Mouse (Mus musculus) embryonic stem cell, embryonic (primary cell): ENCODE data around the gene Nfix.

Experiments
- CTCF ChIA-PET, 4 experiments: fragments of 300-600 bp in 2 of 4; fragments of 350-600 bp in 2 of 4; sonication (Branson Sonifier 250); formaldehyde crosslinking; loops; one replicate each; lab custom pipeline; 2022; ENCODE audit warnings: inconsistent platforms in 2 of 4; lab: Charles Lee
- POLR2A ChIA-PET, 4 experiments: fragments of 300-600 bp in 2 of 4; fragments of 350-600 bp in 2 of 4; sonication (Branson Sonifier 250); formaldehyde crosslinking; loops; one replicate each; lab custom pipeline; 2022; ENCODE audit warnings: antibody characterized with exemption in 4 of 4, inconsistent platforms in 1 of 4; lab: Charles Lee

The Nfix gene

DNA sequence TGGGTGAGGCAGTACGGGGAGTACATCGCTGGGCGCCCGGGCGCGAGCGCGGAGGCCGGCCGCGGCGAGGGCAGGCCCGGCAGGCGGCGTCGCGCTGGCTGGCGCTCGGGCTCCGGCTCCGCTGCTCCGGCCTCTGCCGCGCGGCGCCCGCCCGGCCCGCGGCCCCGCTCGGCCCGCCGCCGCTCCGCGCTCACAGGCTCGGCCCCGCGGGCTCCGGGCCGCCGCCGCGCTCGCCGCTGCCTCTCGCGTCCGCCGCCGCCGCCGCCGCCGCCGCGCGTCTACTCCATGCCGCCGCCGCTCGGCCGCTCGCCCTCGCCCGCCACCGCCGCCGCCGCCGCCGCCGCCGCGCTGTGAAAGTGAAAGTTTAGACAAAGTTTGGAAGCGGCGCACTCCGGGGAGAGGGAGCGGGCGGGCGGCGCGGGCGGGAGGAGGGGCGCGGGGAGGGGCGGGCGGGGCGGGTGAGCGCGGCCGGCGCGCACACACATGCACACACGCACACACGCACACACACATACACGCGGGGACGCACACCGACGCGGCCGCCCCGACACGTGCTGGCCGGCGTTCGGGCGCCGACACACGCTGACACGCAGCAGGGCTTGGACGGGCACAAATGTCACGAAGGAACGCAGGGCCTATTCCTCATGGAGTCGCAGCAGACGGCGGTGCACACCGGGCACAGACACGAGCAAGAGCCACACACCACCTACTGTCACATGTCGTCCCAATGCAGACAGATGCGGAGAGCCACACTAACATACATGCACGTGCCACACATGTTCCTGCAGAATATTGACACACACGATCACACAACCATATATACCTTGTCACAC, at the start of gene Nfix:
TSS of gene Nfix (minus strand) at position 346 of the 833 bp plus-strand sequence.
- CTCF ChIA-PET = interaction anchor here in 2 of 4 experiments (1.0 to 1.8 kb wide), 4 partner anchors 15 to 75 kb away, joined by 3 to 8 read pairs (median 7); no protein-coding TSS in a partner anchor
- POLR2A ChIA-PET = interaction anchor here in 1 of 4 experiments (0.6 to 1.4 kb wide), 3 partner anchors 71 to 197 kb away, joined by 3 to 6 read pairs (median 6); no protein-coding TSS in a partner anchor

DNA sequence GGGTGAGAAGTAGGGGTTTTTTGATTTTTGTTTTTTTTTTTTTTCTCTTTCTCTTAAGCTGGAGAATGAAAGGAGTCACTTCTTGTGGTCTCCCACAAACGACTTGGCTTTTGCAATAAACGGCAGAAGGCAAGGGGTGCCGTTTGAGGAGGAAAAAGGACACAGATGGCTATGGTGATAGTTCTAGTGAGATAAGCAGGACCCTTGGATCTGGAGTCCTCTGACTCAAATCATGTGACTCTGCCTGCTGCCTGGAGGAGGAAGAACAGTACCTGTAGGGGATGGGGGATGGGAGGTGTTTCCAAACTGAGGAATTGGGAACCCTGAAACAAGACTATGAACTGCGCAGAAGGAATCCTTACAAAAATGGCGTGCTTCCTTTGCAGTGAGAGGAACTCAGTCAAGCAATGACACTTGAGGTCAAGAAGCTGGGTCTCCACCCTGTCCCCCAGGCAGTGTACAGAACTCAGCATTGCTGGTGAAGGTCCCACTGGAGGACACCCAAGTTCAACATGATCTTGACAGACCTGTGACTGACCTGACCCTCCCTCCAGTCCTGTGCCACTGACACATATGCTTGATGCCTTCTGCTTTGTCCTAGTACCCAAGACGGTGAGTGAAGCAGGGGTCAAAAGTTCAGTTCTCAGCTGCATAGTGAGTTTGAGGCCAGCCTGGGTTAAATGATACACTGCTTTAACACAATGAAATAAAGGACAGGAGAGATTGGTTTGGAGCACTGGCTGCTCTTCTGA, 47.7 kb upstream of the Nfix start:
- CTCF ChIA-PET = interaction anchor here in 3 of 4 experiments (0.6 to 3.0 kb wide), 6 partner anchors 9 to 142 kb away, joined by 3 to 9 read pairs (median 5); partner anchors contain the start of genes Farsa (in 1 of the 3) and Syce2 (in 1 of the 3)
- POLR2A ChIA-PET = interaction anchor here (0.5 to 26.4 kb wide), 117 partner anchors 9 to 828 kb away, joined by 3 to 705 read pairs (median 7); partner anchors contain the start of genes Farsa (in 4 of the 4), Syce2 (in 4 of the 4), Gcdh (in 3 of the 4) and Dand5 (in 2 of the 4)

DNA sequence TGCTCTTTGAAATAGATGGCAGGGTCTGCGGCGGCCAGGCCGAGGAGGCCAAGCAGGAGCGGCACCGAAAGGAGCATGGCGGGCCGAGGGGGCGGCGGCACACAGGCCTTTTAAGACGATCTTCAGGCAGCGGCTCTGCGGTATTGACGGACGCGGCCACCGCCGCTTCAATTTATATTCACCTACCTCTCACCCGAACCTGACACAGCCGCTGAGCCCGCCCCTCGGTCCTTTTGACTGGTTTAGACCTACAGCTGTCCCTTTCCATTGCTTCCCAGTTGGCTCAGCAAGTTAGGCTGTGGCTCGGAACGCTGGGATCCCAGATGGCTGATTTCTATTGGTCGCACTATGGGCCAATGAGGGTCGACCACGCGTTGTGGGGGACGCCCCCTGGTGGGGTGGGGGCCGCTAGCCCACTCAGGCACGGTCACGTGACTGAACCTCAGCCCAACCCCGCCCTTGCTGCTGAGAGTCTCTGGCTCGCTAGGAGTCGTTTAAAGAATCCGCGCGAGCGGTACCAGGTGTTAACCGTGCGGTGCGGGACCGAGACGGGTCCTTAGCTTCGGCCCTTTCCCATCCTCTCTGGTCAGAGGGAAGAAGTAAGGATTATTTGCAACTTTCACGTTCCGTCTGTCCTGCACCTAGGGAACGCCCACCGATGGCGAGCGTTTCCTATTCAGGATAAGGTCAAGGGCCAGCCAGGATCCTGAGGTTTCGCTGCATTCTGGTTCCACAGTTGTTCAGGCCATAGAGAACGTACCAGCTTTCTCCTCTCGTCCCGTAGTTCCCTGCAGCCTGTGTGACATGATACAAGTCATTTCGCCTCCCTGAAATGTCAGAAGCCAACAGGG, 46.8 kb upstream of the Nfix start, which contains the start of gene Calr:
TSS of gene Calr (minus strand) at position 213 of the 851 bp plus-strand sequence.
- POLR2A ChIA-PET = interaction anchor here (0.5 to 26.4 kb wide), 185 partner anchors 8 to 781 kb away, joined by 3 to 705 read pairs (median 5); partner anchors contain the start of genes Farsa (in 4 of the 4), Syce2 (in 4 of the 4), Dhps (in 3 of the 4) and Dnase2a (in 3 of the 4)

DNA sequence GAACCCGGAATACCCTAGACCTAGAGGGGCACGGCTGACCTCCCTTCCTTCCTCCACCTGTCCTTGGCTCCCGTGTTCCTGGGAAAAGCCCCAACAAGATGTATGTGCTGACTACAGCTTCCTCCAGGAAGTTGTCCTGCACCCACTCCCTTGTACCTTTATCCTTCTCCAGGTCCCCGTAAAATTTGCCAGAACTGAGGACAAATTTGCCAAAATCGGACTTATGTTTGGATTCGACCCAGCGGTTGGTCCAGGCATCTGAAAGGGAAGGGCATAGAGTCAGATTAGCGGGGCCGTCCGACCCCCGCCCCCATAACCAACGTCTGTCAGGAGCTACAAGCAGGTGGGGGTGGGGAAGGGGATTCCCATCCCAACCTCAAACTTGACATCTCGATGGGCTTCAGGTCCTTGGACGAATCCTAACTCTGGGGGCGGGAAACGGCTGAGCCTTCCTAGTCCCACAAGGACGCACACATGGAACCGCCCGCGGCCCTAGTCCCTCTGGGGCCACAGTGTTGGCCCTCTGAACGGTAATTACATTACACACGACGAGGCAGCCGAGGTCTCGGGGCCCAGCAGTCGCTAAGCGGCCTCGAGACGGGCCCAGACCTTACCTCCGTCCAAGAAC, 46.1 kb upstream of the Nfix start:
- CTCF ChIA-PET = interaction anchor here (0.5 to 3.0 kb wide), 9 partner anchors 11 to 159 kb away, joined by 3 to 9 read pairs (median 5); partner anchors contain the start of genes Farsa (in 1 of the 4) and Nacc1 (in 1 of the 4)
- POLR2A ChIA-PET = interaction anchor here (0.6 to 26.4 kb wide), 142 partner anchors 8 to 780 kb away, joined by 3 to 705 read pairs (median 6); partner anchors contain the start of genes Farsa (in 4 of the 4), Dhps (in 3 of the 4), Dnase2a (in 3 of the 4) and Gadd45gip1 (in 3 of the 4)

More for the DNA sequence above, 46.8 kb upstream of the Nfix start, which contains the start of gene Calr:
- CTCF ChIA-PET = interaction anchor here (0.6 to 3.0 kb wide), 10 partner anchors 10 to 160 kb away, joined by 3 to 9 read pairs (median 4); partner anchors contain the start of genes Farsa (in 1 of the 4) and Nacc1 (in 1 of the 4)

- ChIA-PET CTCF (interaction anchor here in 3 of 4 experiments (0.5 to 3.0 kb wide), 4 partner anchors 12 to 108 kb away, joined by 3 to 9 read pairs (median 4); partner anchors contain the start of gene Farsa (in 1 of the 3)), POLR2A (interaction anchor here (0.6 to 26.4 kb wide), 72 partner anchors 10 to 344 kb away, joined by 3 to 705 read pairs (median 8); partner anchors contain the start of genes Farsa (in 3 of the 4), Gcdh (in 3 of the 4), Syce2 (in 3 of the 4) and Dand5 (in 2 of the 4))
Observed at GRCm38 (mm10) chr8:84845355-84846093, 45.4 kb upstream of the Nfix start.

GRCm38 (mm10) chr8:84844397-84845070, 44.4 kb upstream of the Nfix start:
- ChIA-PET POLR2A (interaction anchor here in 3 of 4 experiments (0.6 to 26.4 kb wide), 18 partner anchors 9 to 238 kb away, joined by 3 to 705 read pairs (median 15); partner anchors contain the start of genes Farsa (in 3 of the 3), Syce2 (in 3 of the 3), Dand5 (in 2 of the 3) and Gadd45gip1 (in 2 of the 3)), CTCF (no interaction called here)

DNA sequence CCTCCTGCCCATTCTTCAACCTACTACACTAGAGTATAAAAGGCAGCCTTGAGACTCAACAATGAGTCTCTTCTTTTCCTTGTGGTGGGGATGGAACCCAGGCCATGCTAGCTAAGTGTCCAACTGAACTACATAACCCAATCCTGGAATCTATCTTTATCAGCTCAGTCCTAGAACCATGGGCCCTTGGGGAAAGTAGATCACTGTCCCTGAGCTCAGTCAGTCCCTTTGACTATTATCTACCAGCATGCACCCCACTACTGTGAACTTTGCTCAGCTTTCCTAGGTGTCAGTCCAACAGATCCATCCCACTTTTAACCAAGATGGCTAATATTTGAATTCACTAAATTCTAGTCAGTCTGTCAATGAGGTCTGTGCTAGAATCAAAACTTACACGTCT, 41.4 kb upstream of the Nfix start:
- CTCF ChIA-PET = interaction anchor here in 2 of 4 experiments (0.9 to 1.7 kb wide), 6 partner anchors 19 to 154 kb away, joined by 3 to 9 read pairs (median 4); partner anchors contain the start of genes Dand5 (in 1 of the 2), Nacc1 (in 1 of the 2) and Syce2 (in 1 of the 2)
- POLR2A ChIA-PET = interaction anchor here (0.6 to 26.4 kb wide), 46 partner anchors 9 to 775 kb away, joined by 3 to 705 read pairs (median 6); partner anchors contain the start of genes Farsa (in 4 of the 4), Syce2 (in 3 of the 4), Gcdh (in 2 of the 4) and Dand5 (in 1 of the 4)

- CTCF ChIA-PET = interaction anchor here in 3 of 4 experiments (0.7 to 1.7 kb wide), 9 partner anchors 18 to 153 kb away, joined by 3 to 9 read pairs (median 4); partner anchors contain the start of genes Dand5 (in 1 of the 3), Nacc1 (in 1 of the 3) and Syce2 (in 1 of the 3)
Observed at GRCm38 (mm10) chr8:84840248-84840999, 40.3 kb upstream of the Nfix start, which contains the start of gene Rad23a. Gene Rad23a (minus strand): TSS chr8:84840665.

DNA sequence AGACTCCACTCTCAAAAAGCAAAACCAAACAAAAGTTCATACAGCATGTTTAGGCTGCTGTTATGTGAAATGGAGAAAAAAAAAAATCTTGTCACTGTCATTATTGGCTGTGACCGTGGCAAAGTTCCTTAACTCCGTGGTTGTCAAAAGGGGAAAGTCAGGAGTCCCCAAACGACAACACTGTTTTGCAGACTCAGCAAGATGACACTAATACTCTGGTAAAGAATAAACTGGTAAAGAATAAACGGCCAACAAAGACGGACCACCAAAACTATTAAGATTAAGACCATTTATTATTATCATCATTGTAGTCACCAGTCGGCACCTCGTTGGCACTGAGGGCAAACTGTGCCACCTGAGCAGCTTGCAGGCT, 39.7 kb upstream of the Nfix start:
- ChIA-PET POLR2A (interaction anchor here in 3 of 4 experiments (1.1 to 26.4 kb wide), 26 partner anchors 7 to 773 kb away, joined by 3 to 705 read pairs (median 8); partner anchors contain the start of genes Syce2 (in 3 of the 3), Farsa (in 2 of the 3), Calr (in 1 of the 3) and Dand5 (in 1 of the 3)), CTCF (interaction anchor here in 2 of 4 experiments (1.0 to 1.1 kb wide), 2 partner anchors 90 to 135 kb away, joined by 3 read pairs; no protein-coding TSS in a partner anchor)

More at GRCm38 (mm10) chr8:84840248-84840999, 40.3 kb upstream of the Nfix start, which contains the start of gene Rad23a:
- POLR2A ChIA-PET = interaction anchor here (0.6 to 26.4 kb wide), 63 partner anchors 6 to 774 kb away, joined by 3 to 705 read pairs (median 4); partner anchors contain the start of genes Farsa (in 4 of the 4), Gcdh (in 3 of the 4), Syce2 (in 3 of the 4) and Calr (in 1 of the 4)

DNA sequence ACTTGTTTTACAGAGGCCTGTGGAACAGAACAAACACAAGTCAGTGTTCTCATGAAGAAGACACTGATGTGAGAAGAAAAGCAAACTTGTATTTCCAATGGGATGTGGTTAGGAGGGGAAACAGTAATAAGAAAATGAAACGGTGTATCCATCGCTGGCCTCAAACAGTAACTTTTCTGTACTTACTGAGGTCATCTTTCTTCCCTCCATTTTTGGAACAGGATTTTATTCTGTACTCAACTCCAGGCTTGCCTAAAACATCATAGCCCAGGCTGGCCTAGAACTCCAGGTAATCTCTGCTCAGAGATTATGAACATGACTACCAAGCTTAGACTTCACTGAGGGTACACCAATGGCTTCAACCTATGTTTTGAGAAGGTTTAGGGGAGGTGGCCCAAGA, 39.3 kb upstream of the Nfix start:
- ChIA-PET CTCF (interaction anchor here in 2 of 4 experiments (1.0 to 1.7 kb wide), 3 partner anchors 90 to 136 kb away, joined by 3 to 5 read pairs (median 3); no protein-coding TSS in a partner anchor), POLR2A (interaction anchor here in 3 of 4 experiments (1.1 to 26.4 kb wide), 22 partner anchors 2 to 197 kb away, joined by 3 to 705 read pairs (median 7); partner anchors contain the start of genes Syce2 (in 3 of the 3), Calr (in 2 of the 3), Dand5 (in 2 of the 3) and Farsa (in 2 of the 3))

GRCm38 (mm10) chr8:84838513-84838912, 38.4 kb upstream of the Nfix start:
- ChIA-PET POLR2A (interaction anchor here (0.5 to 26.4 kb wide), 19 partner anchors 3 to 208 kb away, joined by 3 to 705 read pairs (median 5); partner anchors contain the start of genes Calr (in 4 of the 4), Dand5 (in 2 of the 4), Farsa (in 2 of the 4) and Syce2 (in 2 of the 4)), CTCF (interaction anchor here in 1 of 4 experiments (1.7 kb wide), 1 partner anchor 129 kb away, joined by 5 read pairs; no protein-coding TSS in a partner anchor)

DNA sequence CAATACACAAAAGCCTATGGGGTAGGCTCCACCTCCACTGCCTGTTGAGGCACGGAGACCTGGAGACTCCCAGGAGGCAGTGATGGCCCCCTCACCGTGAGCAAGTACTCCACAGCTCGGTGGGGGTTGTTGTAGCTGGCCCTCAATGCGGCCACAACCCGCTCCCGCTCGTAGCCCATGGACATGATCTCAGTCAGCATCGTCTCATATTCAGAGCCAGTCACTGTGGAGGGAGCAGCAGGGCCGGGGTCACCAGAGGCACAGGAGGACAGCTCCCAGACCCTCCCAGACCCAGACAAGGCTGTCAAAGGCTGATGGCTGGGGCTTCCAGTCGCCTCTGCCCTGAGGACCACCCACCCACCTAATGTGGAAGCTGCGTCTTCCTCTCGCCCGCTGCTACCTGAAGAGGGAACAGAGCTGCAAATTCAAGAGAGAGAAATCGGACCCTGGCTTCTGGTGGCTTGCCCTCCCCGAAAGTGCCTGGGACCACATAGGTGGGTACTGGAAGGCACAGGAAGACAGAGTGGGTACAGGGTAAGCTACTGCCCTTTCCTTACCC, 37.8 kb upstream of the Nfix start:
- CTCF ChIA-PET = interaction anchor here in 2 of 4 experiments (0.7 to 1.7 kb wide), 4 partner anchors 15 to 129 kb away, joined by 3 to 5 read pairs (median 4); partner anchors contain the start of gene Dand5 (in 2 of the 2)
- POLR2A ChIA-PET = interaction anchor here (0.5 to 26.4 kb wide), 21 partner anchors 3 to 207 kb away, joined by 3 to 705 read pairs (median 5); partner anchors contain the start of genes Calr (in 4 of the 4), Dand5 (in 2 of the 4), Farsa (in 2 of the 4) and Syce2 (in 2 of the 4)
